In the genomic region with DNA sequence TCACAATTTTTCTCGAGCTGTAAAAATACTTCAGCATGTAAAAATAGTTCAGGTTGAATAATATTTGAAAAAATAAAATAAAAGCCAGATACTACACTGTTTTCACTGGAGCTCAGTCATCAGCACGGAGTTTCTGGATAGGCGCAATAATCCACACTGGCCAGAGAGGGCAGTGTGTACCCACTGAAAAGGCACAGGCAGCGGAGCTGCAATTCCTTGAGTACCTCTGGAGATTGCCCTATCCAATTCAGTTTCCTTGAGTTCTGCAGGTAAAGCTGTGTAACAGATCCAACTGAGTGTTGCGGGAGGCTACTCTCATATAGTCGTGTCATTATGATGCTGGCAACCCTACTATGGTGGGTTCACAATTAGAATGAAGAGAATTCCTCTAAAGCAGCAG, we compare ENCODE assay signal across 8 mouse cellular contexts. TPM values are rescaled to one million over a fixed set of nuclear protein-coding genes. Genes with fewer than 3 reads are reported as not detected.
DNase-seq lines count a peak whose midpoint lies in the region; ATAC-seq lines count a peak whose summit lies in the region.

No protein-coding gene starts in this region.

- under 1% methylated on average over 6 of the region's 6 CpGs for WGBS in hindbrain, embryonic 15.5 days

- 0 out of 2 replicates have a peak, but pooled peaks cover 3% of the 10 kb centered on the region for H3K4me1 ChIP-seq in hindbrain, embryonic 15.5 days (replicated peaks)

- H3K4me3 ChIP-seq in hindbrain, embryonic 15.5 days, result peak overlapping the region; percentile 31

- peak; percentile 73 for ATAC-seq in hindbrain, embryonic 15.5 days (ENCODE audit: low FRiP score, low read depth)

- H3K9me3 ChIP-seq in hindbrain, embryonic 15.5 days, result no peaks in the 10 kb centered on the region

- no peaks in the 10 kb centered on the region for H3K27me3 ChIP-seq in hindbrain, embryonic 15.5 days

- H3K27ac ChIP-seq in hindbrain, embryonic 15.5 days (replicated peaks), result no peak overlapping the region

- peak overlapping the region; percentile 51 for H3K4me2 ChIP-seq in hindbrain, embryonic 15.5 days

- no peaks in the 10 kb centered on the region for H3K36me3 ChIP-seq in hindbrain, embryonic 15.5 days

- peak; percentile 88 for DNase-seq in ZHBTc4 (ENCODE audit: low read depth, low spot score)
- DNase-seq in cerebellum, postnatal 25 days, result peak; percentile 82 to 85
- DNase-seq in frontal cortex, postnatal 36 days (ENCODE audit: low spot score in 2 of 2), result peak; percentile 74 to 79
- DNase-seq in layer of hippocampus, postnatal 25 days (ENCODE audit: extremely low spot score in 1 of 2, low spot score in 1 of 2), result peak; percentile 51 to 71
- peak; percentile 71 for DNase-seq in lung, postnatal 36 days
- DNase-seq in retina, postnatal 7 days (ENCODE audit: low read depth, low spot score), result peak; percentile 63
- DNase-seq in urinary bladder, adult 2 months (ENCODE audit: low spot score), result peak; percentile 30

- peak overlapping the region; percentile 27; the same call in 1 of the 2 replicates for H3K9ac ChIP-seq in hindbrain, embryonic 15.5 days

RNA-seq across cellular contexts. Expression of a gene that starts 1.7 kb away (rescaled TPM):
- 53.3 and 58.7 TPM in 2 replicates for polyA plus RNA-seq in hindbrain, embryonic 15.5 days (2015; fragmentation: Nextera tagmentation; extraction: Ambion mirVana)
- total RNA-seq in layer of hippocampus, postnatal 25 days (2021), result 10 to 100 TPM; 40.4 to 46.9 TPM
- polyA plus RNA-seq in urinary bladder, adult 2 months (2012; rRNA removed), result 3.5 and 3.7 TPM in 2 replicates

Comparison
In these comparisons a context has a peak if more than half of its experiments do, and no peak if none do; other contexts are left out.
1. DNase-seq: peak in every context shown above with its lines; median percentile 88 in ZHBTc4; 84 in cerebellum, postnatal 25 days; 76 in frontal cortex, postnatal 36 days; 71 in lung, postnatal 36 days; 63 in retina, postnatal 7 days; 61 in layer of hippocampus, postnatal 25 days; 30 in urinary bladder, adult 2 months.
2. RNA of a gene that starts 1.7 kb away (polyA plus RNA-seq): 53.3 to 58.7 TPM in hindbrain, embryonic 15.5 days; 3.5 to 3.7 TPM in urinary bladder, adult 2 months; every median in the first group is over 10 times any median in the second.